Mouse (Mus musculus): Measurements from ENCODE around the gene Capn1.

DNA sequence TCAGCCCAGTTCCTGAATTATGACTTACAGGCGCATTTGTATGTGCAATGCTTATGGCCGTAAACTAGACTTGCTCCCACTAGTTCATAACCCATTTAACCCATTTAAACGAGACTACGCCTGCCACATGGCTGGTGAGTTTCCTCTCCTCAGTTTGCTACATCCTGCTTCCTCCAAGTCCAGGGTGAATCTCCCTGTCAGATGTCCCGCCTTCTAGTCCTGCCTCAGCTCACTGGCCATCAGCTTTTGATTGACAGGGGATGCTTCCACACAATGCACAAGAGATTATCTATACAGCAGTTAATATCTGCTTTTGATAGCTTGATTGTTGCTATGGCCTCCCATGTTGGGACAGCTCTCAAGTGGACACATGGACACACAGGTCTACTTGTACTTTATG lies 38.6 kb upstream of the Capn1 start:
- no peak for TF ChIP-seq POLR2A (IDR thresholded peaks at IDR 0.05; ENCODE audit: insufficient read depth, low read depth, low read length)
- no peak for TF ChIP-seq CTCF (IDR thresholded peaks at IDR 0.05; ENCODE audit: insufficient read depth, low read depth, low read length)
